Mouse (Mus musculus): Measurements from ENCODE around the gene Tgoln1.

Tgoln1 gene

GRCm38 (mm10) chr6:72630370-72630769, 13.6 kb upstream of the Tgoln1 start:
- DNase-seq (ENCODE audit: low spot score in 2 of 2): no peak

GRCm38 (mm10) chr6:72627276-72627675, 10.5 kb upstream of the Tgoln1 start:
- DNase-seq (ENCODE audit: low spot score in 2 of 2): no peak

- no peak for DNase-seq (ENCODE audit: low spot score in 2 of 2)
Observed at GRCm38 (mm10) chr6:72626391-72626790, 9.6 kb upstream of the Tgoln1 start.

- DNase-seq (ENCODE audit: low spot score in 2 of 2): no peak
Observed at GRCm38 (mm10) chr6:72623661-72624402, 7.0 kb upstream of the Tgoln1 start.

GRCm38 (mm10) chr6:72622917-72623316, 6.1 kb upstream of the Tgoln1 start:
- no peak for DNase-seq (ENCODE audit: low spot score in 2 of 2)

GRCm38 (mm10) chr6:72620920-72621319, 4.1 kb upstream of the Tgoln1 start:
- no peak for DNase-seq (ENCODE audit: low spot score in 2 of 2)

GRCm38 (mm10) chr6:72619734-72620532, 3.1 kb upstream of the Tgoln1 start:
- DNase-seq (ENCODE audit: low spot score in 2 of 2): no peak

- no peak for DNase-seq (ENCODE audit: low spot score in 2 of 2)
Observed at GRCm38 (mm10) chr6:72615561-72616375, 1.0 kb downstream of the Tgoln1 start.

- no peak for DNase-seq (ENCODE audit: low spot score in 2 of 2)
Observed at GRCm38 (mm10) chr6:72615151-72615550, 1.6 kb downstream of the Tgoln1 start.

GRCm38 (mm10) chr6:72610261-72610660, 6.5 kb downstream of the Tgoln1 start:
- DNase-seq (ENCODE audit: low spot score in 2 of 2): no peak

GRCm38 (mm10) chr6:72608662-72609184, 8.1 kb downstream of the Tgoln1 start:
- no peak for DNase-seq (ENCODE audit: low spot score in 2 of 2)

- no peak for DNase-seq (ENCODE audit: low spot score in 2 of 2)
Observed at GRCm38 (mm10) chr6:72607676-72608075, 9.1 kb downstream of the Tgoln1 start.

GRCm38 (mm10) chr6:72607060-72607459, 9.7 kb downstream of the Tgoln1 start:
- no peak for DNase-seq (ENCODE audit: low spot score in 2 of 2)

GRCm38 (mm10) chr6:72604066-72604465, 12.7 kb downstream of the Tgoln1 start:
- no peak for DNase-seq (ENCODE audit: low spot score in 2 of 2)

GRCm38 (mm10) chr6:72601732-72602131, 15.1 kb downstream of the Tgoln1 start:
- DNase-seq (ENCODE audit: low spot score in 2 of 2): peak; percentile 74 to 82

- DNase-seq (ENCODE audit: low spot score in 2 of 2): no peak
Observed at GRCm38 (mm10) chr6:72600771-72601170, 16.0 kb downstream of the Tgoln1 start.

- no peak for DNase-seq (ENCODE audit: low spot score in 2 of 2)
Observed at GRCm38 (mm10) chr6:72600216-72600615, 16.6 kb downstream of the Tgoln1 start.

GRCm38 (mm10) chr6:72598791-72599557, 17.8 kb downstream of the Tgoln1 start:
- DNase-seq (ENCODE audit: low spot score in 2 of 2): peak in 1 of 2 experiments; percentile 52

GRCm38 (mm10) chr6:72597956-72598753, 18.6 kb downstream of the Tgoln1 start, which contains the start of the genes Elmod3 and Retsat:
Elmod3 (minus strand) TSS chr6:72598413.
Retsat (plus strand) TSS chr6:72598475.
- peak; percentile 95 for DNase-seq (ENCODE audit: low spot score in 2 of 2)
